Mouse (Mus musculus): Measurements from ENCODE around the gene Hoxa4.

The Hoxa4 gene

GRCm38 (mm10) chr6:52203371-52204049, 12.0 kb upstream of the Hoxa4 start:
- no peak for DNase-seq (ENCODE audit: low read depth, low spot score)

- no peak for DNase-seq (ENCODE audit: low read depth, low spot score)
Measured at GRCm38 (mm10) chr6:52203121-52203370, 11.5 kb upstream of the Hoxa4 start.

- DNase-seq (ENCODE audit: low read depth, low spot score): no peak
Measured at GRCm38 (mm10) chr6:52202362-52203120, 11.0 kb upstream of the Hoxa4 start.

- no peak for DNase-seq (ENCODE audit: low read depth, low spot score)
Measured at GRCm38 (mm10) chr6:52201269-52201668, 9.7 kb upstream of the Hoxa4 start.

GRCm38 (mm10) chr6:52200751-52201250, 9.2 kb upstream of the Hoxa4 start:
- no peak for DNase-seq (ENCODE audit: low read depth, low spot score)

GRCm38 (mm10) chr6:52200073-52200750, 8.7 kb upstream of the Hoxa4 start:
- DNase-seq (ENCODE audit: low read depth, low spot score): no peak

- no peak for DNase-seq (ENCODE audit: low read depth, low spot score)
Measured at GRCm38 (mm10) chr6:52197271-52197670, 5.7 kb upstream of the Hoxa4 start.

GRCm38 (mm10) chr6:52196811-52197210, 5.3 kb upstream of the Hoxa4 start:
- DNase-seq (ENCODE audit: low read depth, low spot score): no peak

GRCm38 (mm10) chr6:52194690-52195089, 3.1 kb upstream of the Hoxa4 start:
- no peak for DNase-seq (ENCODE audit: low read depth, low spot score)

- DNase-seq (ENCODE audit: low read depth, low spot score): peak; percentile 91
Measured at GRCm38 (mm10) chr6:52191860-52192550, 452 bp upstream of the Hoxa4 start.

- no peak for DNase-seq (ENCODE audit: low read depth, low spot score)
Measured at GRCm38 (mm10) chr6:52190410-52190809, 1.1 kb downstream of the Hoxa4 start.

- DNase-seq (ENCODE audit: low read depth, low spot score): no peak
Measured at GRCm38 (mm10) chr6:52189909-52190308, 1.6 kb downstream of the Hoxa4 start.

- no peak for DNase-seq (ENCODE audit: low read depth, low spot score)
Measured at GRCm38 (mm10) chr6:52189172-52189591, 2.4 kb downstream of the Hoxa4 start.

- DNase-seq (ENCODE audit: low read depth, low spot score): no peak
Measured at GRCm38 (mm10) chr6:52186500-52186899, 5.1 kb downstream of the Hoxa4 start.

- no peak for DNase-seq (ENCODE audit: low read depth, low spot score)
Measured at GRCm38 (mm10) chr6:52185834-52186233, 5.7 kb downstream of the Hoxa4 start.

GRCm38 (mm10) chr6:52185222-52185621, 6.3 kb downstream of the Hoxa4 start:
- DNase-seq (ENCODE audit: low read depth, low spot score): no peak

- no peak for DNase-seq (ENCODE audit: low read depth, low spot score)
Measured at GRCm38 (mm10) chr6:52184668-52185067, 6.9 kb downstream of the Hoxa4 start.

GRCm38 (mm10) chr6:52183311-52184080, 8.1 kb downstream of the Hoxa4 start:
- no peak for DNase-seq (ENCODE audit: low read depth, low spot score)

GRCm38 (mm10) chr6:52182793-52183192, 8.8 kb downstream of the Hoxa4 start:
- DNase-seq (ENCODE audit: low read depth, low spot score): no peak

GRCm38 (mm10) chr6:52182030-52182429, 9.5 kb downstream of the Hoxa4 start:
- no peak for DNase-seq (ENCODE audit: low read depth, low spot score)

GRCm38 (mm10) chr6:52180726-52181125, 10.8 kb downstream of the Hoxa4 start:
- DNase-seq (ENCODE audit: low read depth, low spot score): no peak
